Mouse (Mus musculus) lung, embryonic 15.5 days (tissue): ENCODE measurements around the gene Cep112. TPM values are rescaled to one million over a fixed set of nuclear protein-coding genes. Genes with fewer than 3 reads are reported as not detected.

ENCODE experiments used
- ATAC-seq: fragments of 200-750 bp; cut with Nextera tagmentation; 2 replicates; pipeline ENCODE4 v1.8.0; 2017; ENCODE audit warnings: moderate number of reproducible peaks, borderline replicate concordance; ENCODE audit not compliant: low FRiP score, low TSS enrichment; ENCODE audit errors: extremely low read depth
- H3K27ac ChIP-seq: fragments of 300-500 bp; sonication (generic); 2 replicates; pipeline ENCODE4 v1.5.1; 2015; ENCODE audit warnings: moderate library complexity, mild to moderate bottlenecking, inconsistent platforms
- H3K27me3 ChIP-seq: fragments of 300-500 bp; sonication (generic); 2 replicates; pipeline ENCODE4 v1.6.1; 2015; ENCODE audit warnings: inconsistent platforms
- H3K36me3 ChIP-seq: fragments of 300-500 bp; sonication (generic); 2 replicates; pipeline ENCODE4 v1.6.1; 2015; ENCODE audit warnings: inconsistent platforms
- H3K4me1 ChIP-seq: fragments of 300-500 bp; sonication (generic); 2 replicates; pipeline ENCODE4 v1.6.1; 2015; ENCODE audit warnings: inconsistent platforms
- H3K4me2 ChIP-seq: fragments of 300-500 bp; sonication (generic); 2 replicates; pipeline ENCODE4 v1.6.1; 2015; ENCODE audit warnings: inconsistent platforms, mild to moderate bottlenecking, moderate library complexity
- H3K4me3 ChIP-seq: fragments of 300-500 bp; sonication (generic); 2 replicates; pipeline ENCODE4 v1.5.1; 2015; ENCODE audit warnings: mild to moderate bottlenecking, inconsistent platforms
- H3K9ac ChIP-seq: fragments of 300-500 bp; sonication (generic); 2 replicates; pipeline ENCODE4 v1.6.1; 2015; ENCODE audit warnings: inconsistent platforms
- H3K9me3 ChIP-seq: fragments of 300-500 bp; sonication (generic); 2 replicates; pipeline ENCODE4 v1.6.1; 2016; ENCODE audit warnings: inconsistent platforms
- WGBS: fragments of 180-500 bp; shearing (Covaris S2); methylation state at CpG from one replicate; pipeline ENCODE4 v1.1.7; 2015; 5-methylcytosine and 5-hydroxymethylcytosine counted together
- polyA plus RNA-seq: library from polyadenylated mRNA; unstranded; fragments of >200 nt; fragmentation: Nextera tagmentation; extraction: Ambion mirVana; gene quantifications from 2 replicates; pipeline ENCODE4 v1.2.1, GENCODE M21; 2015

The Cep112 gene
- polyA plus RNA-seq, 1 experiment from 2014 or later = 19.4 TPM

GRCm38 (mm10) chr11:108418540-108418939 is 6.5 kb upstream of the Cep112 start:
- Histone ChIP-seq H3K4me3 (no peak overlapping the region), H3K36me3 (no peaks in the 10 kb centered on the region), H3K4me1 (no peaks in the 10 kb centered on the region), H3K4me2 (no peak overlapping the region), H3K27ac (no peak overlapping the region), H3K27me3 (no peaks in the 10 kb centered on the region), H3K9ac (no peak overlapping the region), H3K9me3 (no peaks in the 10 kb centered on the region)
- 26% methylated on average over 1 of the region's 1 CpGs for WGBS
- ATAC-seq = no peak

DNA sequence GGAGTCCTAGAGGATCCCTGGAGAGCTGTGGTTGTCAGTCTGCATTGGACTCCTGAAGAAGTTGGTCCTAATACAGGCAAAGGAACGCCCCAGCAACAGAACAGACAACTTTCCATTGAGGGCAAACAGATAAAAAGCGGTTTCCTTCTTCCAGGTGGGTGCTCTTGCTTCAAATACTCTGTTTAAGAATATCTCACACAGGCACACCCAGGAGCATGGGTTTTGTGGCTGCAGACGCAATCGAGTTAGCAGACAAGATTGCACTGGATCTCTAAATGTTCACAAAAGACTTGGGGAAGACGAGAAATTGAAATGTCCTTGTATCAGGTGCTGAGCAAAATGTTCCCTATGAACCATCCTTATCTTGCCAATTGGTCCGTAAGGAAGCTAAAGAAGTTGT is 5.8 kb upstream of the Cep112 start:
- peaks cover 4% of the 10 kb centered on the region for H3K4me1 ChIP-seq
- H3K4me2 ChIP-seq = no peak overlapping the region
- H3K27me3 ChIP-seq = no peaks in the 10 kb centered on the region
- H3K4me3 ChIP-seq = no peak overlapping the region
- H3K9ac ChIP-seq = no peak overlapping the region
- H3K27ac ChIP-seq = no peak overlapping the region
- ATAC-seq = no peak
- 82% methylated on average over 6 of the region's 6 CpGs for WGBS
- H3K9me3 ChIP-seq = no peaks in the 10 kb centered on the region
- H3K36me3 ChIP-seq = no peaks in the 10 kb centered on the region

- no peak overlapping the region for H3K4me3 ChIP-seq
- no peak overlapping the region for H3K27ac ChIP-seq
- ATAC-seq = no peak
- no peak overlapping the region for H3K4me2 ChIP-seq
- H3K9ac ChIP-seq = no peak overlapping the region
- WGBS = 53% methylated on average over 4 of the region's 4 CpGs
- peaks cover 9% of the 10 kb centered on the region for H3K4me1 ChIP-seq
- H3K9me3 ChIP-seq = no peaks in the 10 kb centered on the region
- no peaks in the 10 kb centered on the region for H3K27me3 ChIP-seq
- no peaks in the 10 kb centered on the region for H3K36me3 ChIP-seq
Measured at GRCm38 (mm10) chr11:108420751-108421150, 4.2 kb upstream of the Cep112 start.

GRCm38 (mm10) chr11:108423221-108423620 is 1.8 kb upstream of the Cep112 start:
- no peak for ATAC-seq
- Histone ChIP-seq H3K4me3 (no peak overlapping the region), H3K9me3 (no peaks in the 10 kb centered on the region), H3K36me3 (no peaks in the 10 kb centered on the region), H3K9ac (no peak overlapping the region), H3K27ac (no peak overlapping the region), H3K4me2 (no peak overlapping the region), H3K27me3 (no peaks in the 10 kb centered on the region), H3K4me1 (peaks cover 17% of the 10 kb centered on the region)
- 72% methylated on average over 7 of the region's 7 CpGs for WGBS

- Histone ChIP-seq H3K9ac (no peak overlapping the region), H3K4me2 (peak overlapping the region; percentile 72), H3K9me3 (no peaks in the 10 kb centered on the region), H3K36me3 (no peaks in the 10 kb centered on the region), H3K27me3 (no peaks in the 10 kb centered on the region), H3K27ac (no peak overlapping the region), H3K4me1 (peaks cover 17% of the 10 kb centered on the region), H3K4me3 (peak overlapping the region; percentile 61)
- WGBS = 13% methylated on average over 5 of the region's 5 CpGs
- ATAC-seq = no peak
Measured at GRCm38 (mm10) chr11:108424111-108424510, 881 bp upstream of the Cep112 start.

DNA sequence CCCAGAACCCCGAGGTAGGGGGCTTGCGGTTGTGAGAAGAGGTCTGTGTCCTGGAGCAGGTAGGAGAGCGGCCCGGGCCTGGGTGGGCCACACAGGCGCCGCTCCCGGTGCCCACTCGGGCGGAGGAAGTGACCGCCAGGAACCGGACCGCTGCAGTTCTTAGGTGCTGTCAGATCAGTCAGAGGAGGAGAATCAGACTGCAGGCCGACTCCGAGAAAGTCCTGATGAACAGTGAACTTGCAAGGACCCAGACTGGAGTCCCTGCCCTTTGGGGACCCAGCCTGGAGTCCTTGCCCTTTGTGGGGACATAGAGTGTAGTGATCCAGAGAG is 565 bp downstream of the Cep112 start:
- 3% methylated on average over 14 of the region's 14 CpGs for WGBS
- Histone ChIP-seq H3K4me1 (peaks cover 17% of the 10 kb centered on the region), H3K4me3 (peak overlapping the region; percentile 61), H3K4me2 (peak overlapping the region; percentile 72), H3K27ac (peak overlapping the region; percentile 62), H3K9ac (peak overlapping the region; percentile 69), H3K27me3 (no peaks in the 10 kb centered on the region), H3K9me3 (no peaks in the 10 kb centered on the region), H3K36me3 (no peaks in the 10 kb centered on the region)
- peak; percentile 58 for ATAC-seq

GRCm38 (mm10) chr11:108426086-108426485 is 1.1 kb downstream of the Cep112 start:
- WGBS = 84% methylated on average over 3 of the region's 3 CpGs
- H3K9ac ChIP-seq = no peak overlapping the region
- H3K27me3 ChIP-seq = no peaks in the 10 kb centered on the region
- H3K4me3 ChIP-seq = peak overlapping the region; percentile 61
- peaks cover 17% of the 10 kb centered on the region for H3K4me1 ChIP-seq
- no peak for ATAC-seq
- H3K4me2 ChIP-seq = peak overlapping the region; percentile 72
- H3K27ac ChIP-seq = no peak overlapping the region
- H3K9me3 ChIP-seq = no peaks in the 10 kb centered on the region
- H3K36me3 ChIP-seq = no peaks in the 10 kb centered on the region

GRCm38 (mm10) chr11:108427191-108427590 is 2.2 kb downstream of the Cep112 start:
- Histone ChIP-seq H3K4me2 (no peak overlapping the region), H3K9ac (no peak overlapping the region), H3K36me3 (no peaks in the 10 kb centered on the region), H3K27ac (no peak overlapping the region), H3K4me1 (peaks cover 17% of the 10 kb centered on the region), H3K9me3 (no peaks in the 10 kb centered on the region), H3K4me3 (no peak overlapping the region), H3K27me3 (no peaks in the 10 kb centered on the region)
- 50% methylated on average over 6 of the region's 6 CpGs for WGBS
- no peak for ATAC-seq

DNA sequence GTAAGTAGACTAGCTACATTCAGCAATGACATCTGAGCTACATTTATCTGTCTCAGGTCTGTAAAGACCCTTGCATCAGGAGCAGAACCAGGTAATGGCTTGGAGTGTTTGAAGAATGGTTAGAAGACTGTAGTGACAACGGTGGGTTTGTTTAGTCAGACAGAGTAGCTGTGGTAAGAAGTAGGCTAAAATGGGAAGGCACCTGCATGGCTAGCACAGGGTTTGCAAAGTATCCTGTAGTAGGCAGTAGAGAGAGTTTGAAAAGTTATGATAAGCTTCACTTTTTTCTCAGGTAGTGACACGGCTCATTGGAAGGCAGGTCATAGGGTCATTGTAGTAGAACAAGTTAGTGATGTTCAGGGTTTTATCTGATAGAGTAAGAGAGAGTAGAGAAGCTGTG is 4.1 kb downstream of the Cep112 start:
- Histone ChIP-seq H3K27me3 (no peaks in the 10 kb centered on the region), H3K36me3 (no peaks in the 10 kb centered on the region), H3K27ac (no peak overlapping the region), H3K4me3 (no peak overlapping the region), H3K4me2 (no peak overlapping the region), H3K9me3 (no peaks in the 10 kb centered on the region), H3K4me1 (peaks cover 15% of the 10 kb centered on the region), H3K9ac (no peak overlapping the region)
- ATAC-seq = no peak
- 44% methylated on average over 2 of the region's 2 CpGs for WGBS

- WGBS = 66% methylated on average over 11 of the region's 11 CpGs
- Histone ChIP-seq H3K9me3 (no peaks in the 10 kb centered on the region), H3K27me3 (no peaks in the 10 kb centered on the region), H3K4me1 (no peaks in the 10 kb centered on the region), H3K4me3 (no peak overlapping the region), H3K27ac (no peak overlapping the region), H3K4me2 (no peak overlapping the region), H3K36me3 (no peaks in the 10 kb centered on the region), H3K9ac (no peak overlapping the region)
- no peak for ATAC-seq
Measured at GRCm38 (mm10) chr11:108443893-108444563, 19.0 kb downstream of the Cep112 start.

DNA sequence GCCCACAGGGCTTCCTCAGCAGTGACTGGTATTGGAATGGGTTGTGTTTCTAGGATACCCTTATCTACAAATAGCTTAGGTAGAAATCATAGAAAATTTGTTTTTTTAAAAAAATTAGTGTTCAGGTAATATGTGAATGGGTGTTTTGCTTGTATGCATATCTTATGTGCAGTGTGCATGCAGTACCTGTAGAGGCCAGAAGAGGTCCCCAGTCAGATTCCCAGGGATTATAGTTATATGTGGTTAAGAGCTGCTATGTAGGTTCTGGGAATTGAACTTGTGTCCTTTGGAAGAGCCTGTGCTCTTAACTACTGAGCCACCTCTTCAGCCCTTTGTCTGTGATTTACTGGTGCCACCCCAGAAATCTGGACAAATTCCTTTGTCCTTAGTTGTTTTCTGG is 22.2 kb downstream of the Cep112 start:
- H3K27me3 ChIP-seq = no peaks in the 10 kb centered on the region
- peaks cover 4% of the 10 kb centered on the region; the same call in 1 of the 2 replicates for H3K9me3 ChIP-seq
- H3K4me2 ChIP-seq = no peak overlapping the region
- H3K9ac ChIP-seq = no peak overlapping the region
- no peak overlapping the region for H3K27ac ChIP-seq
- no peak overlapping the region for H3K4me3 ChIP-seq
- peaks cover 4% of the 10 kb centered on the region; the same call in 1 of the 2 replicates for H3K36me3 ChIP-seq
- no peak for ATAC-seq
- H3K4me1 ChIP-seq = no peaks in the 10 kb centered on the region

DNA sequence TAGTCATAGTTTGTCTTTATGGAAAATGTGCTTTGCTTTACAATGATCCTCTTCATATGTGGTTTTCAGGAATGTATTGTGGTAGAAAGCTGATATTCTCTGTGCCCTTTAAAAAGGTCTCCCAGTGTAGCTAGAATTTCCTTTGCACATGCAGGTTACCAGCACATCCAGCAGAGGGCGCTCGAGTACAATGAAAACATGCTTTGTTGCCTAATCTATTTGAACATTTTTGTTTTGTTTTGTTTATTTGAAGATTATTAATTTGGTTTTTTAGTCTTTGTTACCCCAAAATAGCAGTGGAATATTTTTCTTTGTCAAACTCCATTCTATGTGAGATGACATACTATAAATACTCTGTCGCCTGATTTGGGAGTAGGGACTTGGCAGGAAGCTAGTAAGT is 24.8 kb downstream of the Cep112 start:
- Histone ChIP-seq H3K9me3 (peaks cover 4% of the 10 kb centered on the region; the same call in 1 of the 2 replicates), H3K36me3 (peaks cover 4% of the 10 kb centered on the region; the same call in 1 of the 2 replicates), H3K4me1 (no peaks in the 10 kb centered on the region), H3K9ac (no peak overlapping the region), H3K4me2 (no peak overlapping the region), H3K27ac (no peak overlapping the region), H3K4me3 (no peak overlapping the region), H3K27me3 (no peaks in the 10 kb centered on the region)
- WGBS = 20% methylated on average over 3 of the region's 3 CpGs
- no peak for ATAC-seq

DNA sequence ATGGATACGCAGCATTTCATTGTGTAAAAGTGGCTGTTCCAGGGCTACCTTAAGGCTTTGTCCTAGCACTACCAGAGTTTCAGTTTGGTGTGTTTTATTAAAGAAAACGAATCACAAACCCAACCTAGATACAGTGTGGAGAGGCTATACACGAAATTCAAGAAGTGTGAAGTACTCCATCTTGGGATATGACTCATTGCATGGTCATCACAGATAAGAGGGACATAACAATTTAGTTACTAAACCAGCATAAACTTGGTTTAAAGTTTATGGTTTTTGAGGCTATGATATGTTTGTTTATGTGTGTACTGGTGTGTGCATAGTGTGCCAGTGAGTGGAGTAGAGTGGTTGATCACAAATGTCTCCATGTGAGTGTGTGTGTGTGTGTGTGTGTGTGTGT is 34.6 kb downstream of the Cep112 start:
- no peaks in the 10 kb centered on the region for H3K27me3 ChIP-seq
- 0 out of 2 replicates have a peak, but pooled peaks cover 3% of the 10 kb centered on the region for H3K4me1 ChIP-seq
- peaks cover 6% of the 10 kb centered on the region; the same call in 1 of the 2 replicates for H3K36me3 ChIP-seq
- no peak overlapping the region for H3K4me3 ChIP-seq
- H3K9ac ChIP-seq = no peak overlapping the region
- no peaks in the 10 kb centered on the region for H3K9me3 ChIP-seq
- ATAC-seq = no peak
- H3K4me2 ChIP-seq = no peak overlapping the region
- no peak overlapping the region for H3K27ac ChIP-seq
- WGBS = 71% methylated on average over 3 of the region's 3 CpGs
